Mouse (Mus musculus) midbrain, embryonic 14.5 days (tissue): Measurements from ENCODE around the gene Gpr183. TPM values are rescaled to one million over a fixed set of nuclear protein-coding genes. Genes with fewer than 3 reads are reported as not detected.

Experiments used
- ATAC-seq: fragments of 200-750 bp; cut with Nextera tagmentation; 2 replicates; pipeline ENCODE4 v1.8.0; 2017; ENCODE audit warnings: moderate number of reproducible peaks, moderate library complexity; ENCODE audit not compliant: low FRiP score, low TSS enrichment
- DNase-seq: peaks from one replicate; pipeline ENCODE4 v3.0.0-alpha.2; 2015
- H3K27ac ChIP-seq: fragments of 300-500 bp; sonication (generic); replicated peaks from 2 replicates; pipeline ENCODE4 v1.5.1; 2014; ENCODE audit warnings: mild to moderate bottlenecking, low read depth, low read length, moderate library complexity
- H3K27me3 ChIP-seq: fragments of 300-500 bp; sonication (generic); 2 replicates; pipeline ENCODE4 v1.6.1; 2014; ENCODE audit warnings: low read length, control low read depth, mixed read lengths; ENCODE audit not compliant: control insufficient read depth, insufficient read depth
- H3K36me3 ChIP-seq: fragments of 300-500 bp; sonication (generic); 2 replicates; pipeline ENCODE4 v1.6.1; 2014; ENCODE audit warnings: low read length, control low read depth; ENCODE audit not compliant: control insufficient read depth, insufficient read depth
- H3K4me1 ChIP-seq: fragments of 300-500 bp; sonication (generic); 2 replicates; pipeline ENCODE4 v1.6.1; 2014; ENCODE audit warnings: mild to moderate bottlenecking, antibody characterized with exemption, low read length, control low read depth; ENCODE audit not compliant: control insufficient read depth, insufficient read depth
- H3K4me2 ChIP-seq: fragments of 300-500 bp; sonication (generic); 2 replicates; pipeline ENCODE4 v1.6.1; 2014; ENCODE audit warnings: mild to moderate bottlenecking, low read length, moderate library complexity
- H3K4me3 ChIP-seq: fragments of 300-500 bp; sonication (generic); replicated peaks from 2 replicates; pipeline ENCODE4 v1.5.1; 2014; ENCODE audit warnings: low read depth, low read length
- H3K9ac ChIP-seq: fragments of 300-500 bp; sonication (generic); replicated peaks from 2 replicates; pipeline ENCODE4 v1.6.1; 2014; ENCODE audit warnings: mild to moderate bottlenecking, low read length, moderate library complexity
- H3K9me3 ChIP-seq: fragments of 300-500 bp; sonication (generic); 2 replicates; pipeline ENCODE4 v1.6.1; 2016; ENCODE audit warnings: low read length, control low read depth, mixed read lengths; ENCODE audit not compliant: control insufficient read depth
- WGBS: fragments of 180-500 bp; shearing (Covaris S2); extraction: QIAGEN DNeasy Blood & Tissue Kit; methylation state at CpG from one replicate; pipeline ENCODE4 v1.1.7; 2014; 5-methylcytosine and 5-hydroxymethylcytosine counted together
- polyA plus RNA-seq: library from polyadenylated mRNA; unstranded; fragments of >200 nt; fragmentation: Nextera tagmentation; extraction: Ambion mirVana; gene quantifications from 2 replicates; pipeline ENCODE4 v1.2.1, GENCODE M21; 2014

Gpr183 gene
- polyA plus RNA-seq, 1 experiment from 2014 or later = 0.67 TPM

DNA sequence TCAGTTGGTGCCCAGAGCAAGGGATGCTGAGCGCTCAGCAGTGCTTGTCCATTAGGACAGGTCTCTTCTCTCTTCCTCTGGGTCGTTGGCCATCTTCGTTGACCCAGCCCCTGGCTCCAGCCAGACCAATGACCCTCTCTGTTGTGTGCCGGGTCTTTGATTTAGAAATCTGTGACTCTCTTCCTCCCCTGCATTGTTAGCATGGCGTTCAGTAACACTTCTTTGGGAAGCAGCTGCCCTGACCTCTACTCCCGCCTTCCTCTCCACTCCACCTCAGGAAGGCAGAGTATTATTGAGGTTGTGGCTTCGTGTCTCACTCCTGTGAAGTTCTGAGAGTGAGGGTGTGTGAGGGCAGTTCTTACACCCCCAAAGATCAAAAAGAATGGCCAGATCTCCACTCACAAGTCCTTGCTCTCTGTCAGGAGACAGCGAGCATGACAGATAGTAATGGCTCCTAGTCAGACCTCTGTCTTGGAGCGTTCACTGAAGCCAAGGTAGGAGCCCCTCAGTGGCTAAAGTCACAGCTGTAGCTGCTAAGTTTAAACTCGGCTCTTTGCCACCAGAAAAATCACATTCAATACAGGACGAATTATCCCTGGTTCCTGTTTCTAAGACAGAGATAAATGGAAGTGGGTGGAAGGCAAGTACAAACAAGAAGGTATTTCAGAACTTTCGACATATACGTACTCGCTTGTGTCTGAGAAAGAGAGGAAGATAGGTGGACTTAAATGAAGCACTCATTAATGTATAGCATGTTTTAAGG, 2.7 kb downstream of the Gpr183 start:
- H3K4me2 ChIP-seq = no peak overlapping the region
- no peak for DNase-seq
- H3K4me3 ChIP-seq = no peak overlapping the region
- no peak overlapping the region for H3K9ac ChIP-seq
- ATAC-seq = no peak
- no peaks in the 10 kb centered on the region for H3K27me3 ChIP-seq
- H3K27ac ChIP-seq = no peak overlapping the region
- no peaks in the 10 kb centered on the region for H3K36me3 ChIP-seq
- H3K9me3 ChIP-seq = no peaks in the 10 kb centered on the region
- H3K4me1 ChIP-seq = no peaks in the 10 kb centered on the region
- 86% methylated on average over 14 of the region's 14 CpGs for WGBS

DNA sequence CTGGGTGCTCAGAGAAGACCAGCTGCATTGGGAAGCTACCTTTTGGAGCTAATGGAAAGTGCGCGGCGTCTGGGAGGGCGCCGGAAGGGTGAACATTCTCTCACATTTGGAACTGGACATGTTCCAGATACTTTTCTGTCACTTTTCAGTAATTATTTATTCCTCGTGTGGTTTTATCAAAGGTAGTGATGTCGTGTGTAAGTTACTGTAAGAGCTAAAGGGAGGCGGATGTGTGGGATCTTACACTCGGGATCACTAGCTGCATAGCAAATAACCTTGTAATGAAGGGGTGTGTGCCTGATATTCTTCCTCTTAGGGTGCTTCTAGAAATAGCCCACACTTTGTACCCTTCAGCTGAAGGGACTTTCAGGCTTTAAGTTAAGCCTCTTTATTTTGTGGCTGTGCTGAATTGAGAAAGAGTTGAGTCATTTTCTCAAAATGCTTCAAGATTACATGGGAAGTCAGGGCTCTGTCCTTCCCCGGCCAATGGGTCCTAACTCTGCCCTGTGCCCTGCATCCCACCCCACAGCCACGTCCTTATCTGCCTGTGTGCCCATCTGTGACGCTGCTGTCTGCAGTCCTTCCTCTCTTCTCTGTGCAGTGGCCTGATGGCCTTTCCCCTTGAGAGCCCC, 3.4 kb downstream of the Gpr183 start:
- no peaks in the 10 kb centered on the region for H3K9me3 ChIP-seq
- no peaks in the 10 kb centered on the region for H3K36me3 ChIP-seq
- no peak overlapping the region for H3K4me2 ChIP-seq
- H3K4me3 ChIP-seq = no peak overlapping the region
- ATAC-seq = no peak
- H3K4me1 ChIP-seq = no peaks in the 10 kb centered on the region
- DNase-seq = no peak
- H3K9ac ChIP-seq = no peak overlapping the region
- no peak overlapping the region for H3K27ac ChIP-seq
- WGBS = 90% methylated on average over 12 of the region's 12 CpGs
- no peaks in the 10 kb centered on the region for H3K27me3 ChIP-seq

DNA sequence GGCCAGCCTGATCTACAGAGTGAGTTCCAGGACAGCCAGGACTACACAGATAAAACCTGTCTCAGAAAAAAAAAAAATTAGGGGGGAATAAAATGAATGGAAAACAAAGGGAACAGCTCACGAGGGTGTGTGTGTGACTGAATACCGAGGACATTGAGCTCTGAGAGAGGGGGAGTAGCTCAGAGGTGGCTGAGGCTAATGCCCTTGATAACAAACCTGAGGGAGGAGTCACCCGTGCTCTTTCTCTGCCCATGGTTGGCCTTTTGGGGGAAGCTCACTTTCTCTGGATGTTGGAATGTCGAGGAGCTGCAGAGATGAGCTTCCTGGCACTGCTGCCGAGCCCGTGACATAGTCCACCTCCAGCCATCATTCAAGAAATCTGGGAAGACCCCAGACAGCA, 4.0 kb downstream of the Gpr183 start:
- no peak overlapping the region for H3K9ac ChIP-seq
- no peak for ATAC-seq
- no peak overlapping the region for H3K27ac ChIP-seq
- no peaks in the 10 kb centered on the region for H3K9me3 ChIP-seq
- H3K36me3 ChIP-seq = no peaks in the 10 kb centered on the region
- no peak for DNase-seq
- H3K4me2 ChIP-seq = no peak overlapping the region
- 79% methylated on average over 6 of the region's 6 CpGs for WGBS
- H3K4me3 ChIP-seq = no peak overlapping the region
- no peaks in the 10 kb centered on the region for H3K27me3 ChIP-seq
- H3K4me1 ChIP-seq = no peaks in the 10 kb centered on the region

DNA sequence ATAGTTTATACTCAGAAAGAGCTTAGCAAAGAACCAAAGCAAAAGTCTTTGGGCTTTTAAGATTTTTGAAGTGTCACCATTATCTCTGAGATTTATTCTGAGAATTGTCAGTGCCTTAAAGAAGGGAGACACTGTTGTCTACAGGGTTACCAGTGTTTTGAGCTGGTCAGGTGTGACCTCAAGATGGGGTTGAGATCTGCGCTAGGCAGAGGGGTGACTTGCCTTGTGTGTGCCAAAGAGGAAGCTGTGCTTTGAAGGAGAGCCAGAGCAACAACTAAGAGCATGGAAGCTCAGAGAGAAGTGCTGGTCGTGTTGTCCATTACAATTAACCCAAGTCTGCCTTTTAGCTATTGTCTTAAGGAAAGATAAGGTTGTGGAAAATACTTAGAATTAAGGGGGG, 4.5 kb downstream of the Gpr183 start:
- no peaks in the 10 kb centered on the region for H3K9me3 ChIP-seq
- H3K4me1 ChIP-seq = no peaks in the 10 kb centered on the region
- DNase-seq (no peak), ATAC-seq (no peak)
- no peak overlapping the region for H3K4me2 ChIP-seq
- no peak overlapping the region for H3K9ac ChIP-seq
- no peaks in the 10 kb centered on the region for H3K36me3 ChIP-seq
- no peak overlapping the region for H3K4me3 ChIP-seq
- 86% methylated on average over 2 of the region's 2 CpGs for WGBS
- no peaks in the 10 kb centered on the region for H3K27me3 ChIP-seq
- H3K27ac ChIP-seq = no peak overlapping the region

DNA sequence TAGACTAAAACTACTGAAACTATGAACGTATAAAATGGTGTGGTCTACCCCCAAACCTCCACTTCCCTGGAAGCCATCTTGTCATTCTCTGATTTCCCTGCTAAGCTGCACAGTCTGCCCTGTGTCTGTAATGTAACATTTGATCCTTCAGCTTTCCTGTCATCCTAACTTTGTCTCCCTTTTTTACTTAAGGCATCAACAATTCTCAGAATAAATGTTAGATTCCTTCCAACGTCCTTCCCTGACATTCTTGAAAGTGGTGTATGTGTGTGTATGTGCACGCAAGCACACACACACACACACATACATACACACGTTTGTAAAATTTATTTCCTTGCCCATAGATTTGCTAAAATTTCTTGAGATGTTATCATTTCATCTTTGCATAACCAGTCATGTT, 5.0 kb downstream of the Gpr183 start:
- Histone ChIP-seq H3K27ac (no peak overlapping the region), H3K9me3 (no peaks in the 10 kb centered on the region), H3K36me3 (no peaks in the 10 kb centered on the region), H3K4me2 (no peak overlapping the region), H3K9ac (no peak overlapping the region), H3K4me1 (no peaks in the 10 kb centered on the region), H3K4me3 (no peak overlapping the region), H3K27me3 (no peaks in the 10 kb centered on the region)
- DNase-seq (no peak), ATAC-seq (no peak)
- 92% methylated on average over 4 of the region's 4 CpGs for WGBS

DNA sequence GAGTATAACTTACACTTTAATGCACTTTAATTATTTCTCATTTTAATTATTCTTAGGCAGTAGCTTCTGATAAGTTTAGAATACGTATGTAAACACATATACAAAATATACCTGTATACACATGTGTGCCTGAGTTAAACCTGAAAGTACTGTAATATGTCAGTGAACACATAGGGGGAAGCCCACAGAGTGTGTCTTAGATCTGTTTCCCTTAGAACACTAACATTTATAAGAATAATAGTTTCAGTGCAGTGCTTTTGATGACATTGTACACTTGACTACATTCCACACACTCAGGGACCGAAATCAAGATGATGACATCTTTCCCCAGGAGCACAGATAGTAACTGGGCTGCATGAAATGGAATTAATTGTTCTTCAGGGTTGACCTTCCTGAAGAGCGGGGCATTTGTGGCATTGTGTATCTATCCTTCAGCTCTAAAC, 5.4 kb downstream of the Gpr183 start:
- 93% methylated on average over 3 of the region's 3 CpGs for WGBS
- ATAC-seq = no peak
- no peak for DNase-seq
- Histone ChIP-seq H3K4me1 (no peaks in the 10 kb centered on the region), H3K36me3 (0 out of 2 replicates have a peak, but pooled peaks cover 1% of the 10 kb centered on the region), H3K9ac (no peak overlapping the region), H3K27ac (no peak overlapping the region), H3K27me3 (no peaks in the 10 kb centered on the region), H3K4me2 (no peak overlapping the region), H3K4me3 (no peak overlapping the region), H3K9me3 (no peaks in the 10 kb centered on the region)

DNA sequence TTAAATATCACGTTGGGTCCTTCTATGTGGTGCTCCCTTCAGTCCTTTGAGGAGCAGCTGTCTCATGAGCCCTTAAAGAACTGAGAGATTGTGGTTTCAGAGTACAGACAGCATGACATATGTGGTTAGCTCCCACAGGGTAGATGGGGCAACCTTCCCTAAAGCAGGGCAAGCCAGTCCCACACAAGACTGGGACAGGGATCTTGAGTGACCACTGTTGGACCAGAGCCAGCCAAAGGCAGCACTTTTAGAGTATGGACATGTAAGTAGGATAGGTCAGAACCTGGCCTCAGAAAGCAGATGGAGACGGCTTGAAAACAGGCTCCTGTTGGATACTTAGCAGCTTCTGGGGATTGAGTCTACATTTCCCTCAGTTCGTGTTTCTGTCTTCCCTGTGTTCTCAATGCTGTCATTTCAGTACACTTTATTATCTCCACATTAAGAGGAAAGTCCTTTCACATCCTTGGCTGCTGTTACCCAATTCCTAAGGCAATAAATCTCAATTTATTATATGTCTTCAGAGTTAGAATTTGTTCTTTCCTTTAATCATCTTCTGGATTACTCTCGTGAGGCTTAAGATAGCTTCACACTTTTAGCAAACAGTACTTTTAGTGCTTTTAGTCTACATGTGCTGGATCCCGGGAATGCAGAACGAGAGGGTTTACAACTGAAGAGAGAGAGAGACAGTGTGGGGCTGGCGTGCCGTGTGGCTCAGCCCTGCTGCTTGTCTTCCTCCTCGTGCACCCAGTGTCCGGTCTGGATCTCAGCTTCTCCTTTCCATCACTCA, 6.1 kb downstream of the Gpr183 start:
- H3K4me2 ChIP-seq = no peak overlapping the region
- 88% methylated on average over 10 of the region's 10 CpGs for WGBS
- H3K27me3 ChIP-seq = no peaks in the 10 kb centered on the region
- H3K4me3 ChIP-seq = no peak overlapping the region
- no peaks in the 10 kb centered on the region for H3K4me1 ChIP-seq
- no peak overlapping the region for H3K9ac ChIP-seq
- H3K9me3 ChIP-seq = no peaks in the 10 kb centered on the region
- no peak for DNase-seq
- no peak overlapping the region for H3K27ac ChIP-seq
- H3K36me3 ChIP-seq = 0 out of 2 replicates have a peak, but pooled peaks cover 4% of the 10 kb centered on the region
- ATAC-seq = no peak

DNA sequence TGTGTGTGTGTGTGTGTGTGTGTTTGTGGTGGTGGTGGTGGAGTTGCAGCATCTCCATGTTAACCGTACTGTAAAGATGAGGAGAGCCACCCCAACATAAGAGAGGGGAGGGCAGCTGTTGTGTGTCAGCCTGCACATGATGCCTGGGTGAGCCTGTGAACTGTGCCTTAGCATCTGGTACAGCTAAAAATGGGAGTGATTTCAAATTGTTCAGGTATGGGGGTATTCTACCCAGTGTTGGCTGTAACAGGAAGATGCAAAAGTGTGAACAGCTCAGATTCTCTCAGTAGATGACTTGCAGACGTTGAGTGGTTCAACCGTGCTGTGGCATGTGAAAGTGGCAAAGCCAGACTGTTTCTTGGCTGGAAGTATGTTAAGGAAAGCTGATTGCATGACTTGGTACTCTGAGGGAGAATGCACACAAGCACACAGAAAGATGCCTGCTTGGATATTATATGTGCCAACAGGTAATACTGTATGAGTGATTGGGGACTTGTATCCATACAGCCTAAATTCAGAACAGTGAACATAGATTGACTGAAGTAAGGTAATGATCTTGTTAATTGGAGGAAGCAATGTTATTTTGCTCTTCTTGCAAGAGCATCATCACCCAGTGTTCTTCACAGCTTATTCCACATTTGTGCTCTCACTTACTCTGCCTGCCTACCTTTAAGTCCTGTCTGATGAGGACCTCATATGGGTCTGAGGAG, 6.8 kb downstream of the Gpr183 start:
- ATAC-seq (no peak), DNase-seq (no peak)
- Histone ChIP-seq H3K4me1 (no peaks in the 10 kb centered on the region), H3K4me3 (no peak overlapping the region), H3K27ac (no peak overlapping the region), H3K36me3 (0 out of 2 replicates have a peak, but pooled peaks cover 4% of the 10 kb centered on the region), H3K9me3 (no peaks in the 10 kb centered on the region), H3K9ac (no peak overlapping the region), H3K27me3 (no peaks in the 10 kb centered on the region), H3K4me2 (no peak overlapping the region)
- WGBS = 98% methylated on average over 3 of the region's 3 CpGs
